Mouse (Mus musculus): ENCODE measurements around the gene Smr3a.

The Smr3a gene

DNA sequence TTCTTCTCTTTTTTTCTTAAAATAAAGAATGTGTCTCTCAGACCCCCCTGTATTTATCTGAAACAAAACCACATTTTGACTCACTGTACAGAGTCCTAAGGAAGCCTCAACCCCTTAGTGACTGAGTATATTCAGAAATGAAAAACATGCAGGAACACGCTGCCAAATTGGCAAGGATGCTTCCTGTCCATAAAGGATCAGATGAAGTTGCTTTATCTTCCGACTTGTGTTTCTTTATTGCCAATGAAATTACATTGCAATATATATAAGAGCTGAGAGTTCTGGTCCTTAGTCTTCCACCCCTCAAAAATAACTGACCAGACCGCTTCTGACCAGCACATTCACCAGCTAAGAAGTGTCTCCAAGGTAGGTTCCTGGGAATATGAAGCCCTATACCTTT is at the start of gene Smr3a:
Gene Smr3a (plus strand): TSS at position 301 of the 400 bp plus-strand sequence.
- no peak for DNase-seq (ENCODE audit: low spot score)

DNA sequence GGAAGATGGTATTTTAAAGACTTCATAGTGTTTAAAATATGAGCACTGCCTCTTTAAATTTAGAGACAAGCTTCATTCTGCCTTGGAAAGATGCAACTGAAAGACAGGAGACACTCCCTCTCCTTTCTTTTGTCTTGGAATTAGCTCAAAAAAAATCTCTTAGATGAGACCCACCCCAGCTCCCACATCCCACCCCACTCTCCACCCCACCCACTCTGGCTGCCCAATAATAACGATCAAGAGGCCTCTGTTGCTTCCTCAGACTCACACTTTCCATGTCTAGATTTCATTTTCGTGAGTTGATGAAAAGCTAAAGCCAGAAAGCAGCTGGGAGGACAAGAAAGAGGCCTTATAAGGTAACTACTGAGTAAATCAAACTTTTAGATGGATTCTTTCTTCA is 33.1 kb upstream of the Smr3a start, which contains the start of the genes 2310003L06Rik and Gm28434:
Gene 2310003L06Rik (plus strand): TSS at position 259 of the 400 bp plus-strand sequence.
Gene Gm28434 (plus strand): TSS at position 317 of the 400 bp plus-strand sequence.
- DNase-seq (ENCODE audit: low spot score): no peak

DNA sequence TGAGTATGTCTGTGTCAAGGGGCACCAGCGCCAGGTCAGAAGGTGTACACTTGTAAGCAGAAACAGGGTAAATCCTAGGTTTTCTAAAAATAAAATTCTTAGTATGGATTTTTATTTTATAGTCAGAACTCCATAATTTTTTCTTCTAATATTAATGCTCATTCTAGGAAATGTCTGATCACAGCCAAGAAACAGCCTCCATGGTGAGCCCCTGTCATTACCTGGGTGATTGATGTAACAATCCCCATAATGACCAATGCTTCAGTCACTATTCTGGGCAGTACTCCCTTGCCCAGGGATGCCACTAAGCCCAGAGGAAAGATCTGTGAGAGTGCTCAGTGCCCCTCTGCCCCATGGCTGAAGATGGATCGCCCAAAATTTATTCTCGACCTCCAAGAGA is 23.2 kb upstream of the Smr3a start, which contains the start of gene Cabs1:
Gene Cabs1 (plus strand): TSS at position 301 of the 400 bp plus-strand sequence.
- DNase-seq (ENCODE audit: low spot score): no peak

DNA sequence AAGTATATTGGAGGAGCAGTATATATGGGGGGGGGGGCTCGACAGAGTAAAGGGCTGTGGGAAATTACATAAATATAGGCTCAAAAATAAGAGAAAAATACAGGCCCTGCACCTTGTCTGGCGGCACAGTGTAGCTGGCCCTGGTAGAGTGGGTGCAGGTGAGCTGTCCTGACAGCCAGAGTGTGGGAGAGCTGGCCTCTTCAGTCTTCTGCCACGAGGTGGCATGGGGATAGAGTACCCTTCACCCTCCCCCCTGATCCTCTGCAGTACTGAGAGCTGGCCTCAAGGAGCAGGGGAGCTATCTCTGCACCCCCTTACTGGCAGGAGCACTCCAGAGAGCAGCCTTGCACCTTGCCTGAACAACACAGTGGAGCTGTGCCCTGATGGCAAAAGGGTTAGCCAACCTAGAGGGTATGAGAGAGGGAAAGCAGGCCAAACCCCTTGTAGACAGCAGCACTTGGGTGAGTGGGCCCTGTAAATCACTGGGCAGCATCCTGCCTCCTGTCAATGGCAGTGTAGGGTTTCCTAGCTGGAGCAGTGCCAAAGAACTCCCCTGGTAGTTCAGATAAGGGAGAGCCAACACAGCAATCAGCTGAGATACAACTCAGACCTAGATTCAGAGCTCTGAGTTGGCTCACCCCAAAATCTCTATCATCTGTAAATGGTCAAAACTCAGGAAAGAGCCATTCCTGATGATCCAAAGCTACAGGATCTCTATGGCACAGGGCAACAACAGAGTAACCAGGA is 19.7 kb upstream of the Smr3a start:
- DNase-seq (ENCODE audit: low spot score): no peak

DNA sequence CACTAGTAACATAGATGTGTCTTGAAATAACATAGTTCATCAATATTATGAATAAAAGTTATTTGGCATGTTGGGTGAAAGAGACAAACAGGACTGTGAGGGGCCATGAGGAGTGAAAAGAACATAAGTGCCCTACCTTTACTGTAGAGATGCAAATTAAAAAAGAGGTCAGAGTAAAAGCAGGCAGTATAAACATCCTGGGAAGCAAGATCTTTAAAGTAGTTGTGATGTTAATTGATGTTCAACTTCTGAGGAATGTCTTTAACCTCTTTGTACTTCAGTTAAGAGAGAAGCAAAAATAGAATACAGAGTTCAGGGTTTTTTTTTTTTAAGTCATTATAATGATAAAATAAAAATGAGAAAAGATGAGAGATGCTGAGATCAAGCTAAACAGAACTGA is 2.9 kb downstream of the Smr3a start:
- DNase-seq (ENCODE audit: low spot score): no peak
